Mouse (Mus musculus) induced T-regulatory cell, adult 2 months (primary cell): ENCODE results near the gene Fez2.

Experiments used
- DNase-seq: peaks from one replicate; pipeline ENCODE4 v3.0.0-alpha.2; 2012; ENCODE audit warnings: low read depth

The Fez2 gene

GRCm38 (mm10) chr17:78321216-78321835 lies 96.6 kb downstream of the Fez2 start:
- no peak for DNase-seq
